Mouse (Mus musculus) cerebellum, adult 2 months (tissue): ENCODE results near the gene Afdn.

ENCODE experiments used
- CTCF ChIP-seq: fragments of 200-500 bp; IDR thresholded peaks from 2 replicates; pipeline ENCODE4 v1.5.1; 2011; ENCODE audit warnings: low read depth, mild to moderate bottlenecking, control low read depth, low read length, moderate library complexity, borderline replicate concordance; ENCODE audit not compliant: insufficient read depth
- POLR2A ChIP-seq: fragments of 200-500 bp; IDR thresholded peaks from 2 replicates; pipeline ENCODE4 v1.6.1; 2011; ENCODE audit warnings: low read length, control low read depth, borderline replicate concordance; ENCODE audit not compliant: insufficient read depth

DNA sequence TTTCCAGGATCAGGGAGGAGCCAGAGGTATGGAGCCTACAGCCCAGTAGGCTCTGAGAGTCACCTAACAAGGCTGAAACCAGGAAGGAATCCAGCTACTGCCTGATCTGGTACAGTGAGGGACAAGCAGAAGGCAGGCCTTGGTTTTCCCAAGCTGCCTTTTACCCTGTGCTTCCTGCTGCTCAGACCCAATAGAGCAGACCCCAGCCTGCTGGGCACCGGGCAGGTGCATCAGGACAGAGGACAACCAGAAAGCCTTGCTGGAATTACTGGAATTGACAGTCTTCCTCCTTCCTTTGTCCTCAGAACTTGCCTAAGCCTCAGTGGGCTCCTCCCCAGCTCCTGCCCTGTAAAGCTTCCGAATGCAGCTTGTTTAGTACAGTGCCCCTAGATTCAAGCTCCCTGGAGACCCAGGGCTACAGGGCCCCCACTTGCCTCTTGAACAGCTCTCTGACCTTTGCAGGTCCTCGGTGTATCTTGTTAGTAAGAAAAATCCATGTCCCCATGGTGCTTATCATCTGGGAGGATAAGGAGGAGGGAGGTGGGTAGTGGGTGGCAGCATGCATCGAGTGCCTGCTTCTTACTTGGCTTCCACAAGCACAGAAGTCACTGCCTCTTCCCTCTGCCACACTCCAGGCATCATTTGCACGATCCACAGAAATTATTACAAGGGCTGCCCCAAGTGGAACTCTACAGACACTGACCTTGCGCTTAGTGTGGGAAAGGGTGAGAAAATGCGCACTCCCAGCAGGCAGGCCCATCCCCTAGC, 17.2 kb upstream of the Afdn start:
- no peak for TF ChIP-seq CTCF
- no peak for TF ChIP-seq POLR2A
